Mouse (Mus musculus): ENCODE data around the gene Cep63. TPM values are rescaled to one million over a fixed set of nuclear protein-coding genes. Genes with fewer than 3 reads are reported as not detected.

The Cep63 gene
- polyA plus RNA-seq, 1 experiment from 2014 or later: 45.8 TPM

DNA sequence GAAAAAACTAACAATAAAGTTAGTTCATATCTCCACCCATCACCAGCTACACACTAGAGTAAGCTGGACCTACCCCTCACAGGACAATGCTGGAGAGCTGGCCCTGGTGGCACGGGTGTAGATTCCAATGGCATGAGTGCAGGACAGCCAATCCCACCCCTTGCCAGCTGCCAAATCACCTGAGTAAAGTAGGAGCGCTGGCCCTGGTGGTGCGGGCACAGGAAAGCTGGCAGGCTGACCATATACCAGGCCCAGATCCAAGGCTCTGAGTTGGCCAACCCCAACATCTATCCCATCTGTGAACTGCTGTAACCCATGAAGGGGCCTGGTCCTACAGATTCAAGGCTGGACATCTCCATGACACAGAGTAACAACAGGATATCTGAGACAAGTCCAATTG lies 17.1 kb downstream of the Cep63 start:
- no peaks in the 10 kb centered on the region for H3K27me3 ChIP-seq (ENCODE audit: control insufficient read depth, insufficient read depth, low read length)
- H3K9me3 ChIP-seq (ENCODE audit: control insufficient read depth, low read length): no peaks in the 10 kb centered on the region
- H3K36me3 ChIP-seq (ENCODE audit: control insufficient read depth, insufficient read depth, low read length): no peaks in the 10 kb centered on the region
- H3K9ac ChIP-seq (ENCODE audit: low read length): no peak overlapping the region
- ATAC-seq (ENCODE audit: insufficient number of reproducible peaks, low FRiP score, low TSS enrichment, low read depth): no peak
- no peaks in the 10 kb centered on the region for H3K4me1 ChIP-seq (ENCODE audit: control insufficient read depth, insufficient read depth, low read length)
- H3K4me2 ChIP-seq (ENCODE audit: low read depth, severe bottlenecking): no peak overlapping the region
- H3K27ac ChIP-seq (replicated peaks; ENCODE audit: low read depth, low read length): no peak overlapping the region
- WGBS: 91% methylated on average over 3 of the region's 3 CpGs
- H3K4me3 ChIP-seq (ENCODE audit: low read depth, low read length): no peak overlapping the region
- no peak for DNase-seq (ENCODE audit: low spot score)

DNA sequence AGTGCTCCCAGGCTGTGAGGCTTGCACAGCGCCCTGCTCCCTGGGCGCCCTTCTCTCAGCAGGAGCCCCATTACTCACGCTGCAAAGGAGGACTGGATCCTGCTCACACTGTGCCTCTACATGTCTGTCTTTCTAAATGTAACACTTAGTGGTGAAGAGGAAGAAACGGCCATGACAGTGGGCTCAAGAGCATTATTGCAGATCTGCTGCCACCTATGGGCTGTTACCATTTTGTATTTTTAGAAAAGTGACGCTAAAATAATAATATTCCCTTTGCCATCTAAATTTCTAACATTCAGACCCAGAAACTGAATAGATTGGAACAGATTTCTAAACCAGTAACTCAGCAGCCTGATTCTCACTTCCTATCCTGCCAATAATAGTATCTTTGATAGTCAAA lies 18.9 kb downstream of the Cep63 start:
- H3K27ac ChIP-seq (replicated peaks; ENCODE audit: low read depth, low read length): no peak overlapping the region

DNA sequence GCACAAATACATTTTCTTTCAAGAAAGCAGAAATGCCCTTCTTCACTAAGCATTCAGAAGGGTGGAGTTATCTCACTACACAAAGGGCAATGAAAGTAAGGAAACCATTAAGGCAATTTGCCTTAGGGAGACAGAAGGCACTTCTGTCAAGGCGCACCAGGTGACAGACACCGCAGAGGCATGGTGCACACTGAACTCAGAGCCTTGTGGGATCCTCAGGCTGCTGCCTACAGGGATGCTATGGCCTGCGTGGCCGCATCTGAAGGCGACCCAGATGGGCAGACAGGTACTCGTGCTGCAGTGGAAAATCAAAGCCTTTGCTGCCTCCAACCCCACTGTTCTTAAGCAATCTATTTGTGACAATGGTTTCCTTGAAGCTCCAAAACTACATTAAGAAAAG lies 21.2 kb downstream of the Cep63 start:
- H3K4me3 ChIP-seq (ENCODE audit: low read depth, low read length): no peak overlapping the region
- DNase-seq (ENCODE audit: low spot score) (no peak), ATAC-seq (ENCODE audit: insufficient number of reproducible peaks, low FRiP score, low TSS enrichment, low read depth) (no peak)
- no peak overlapping the region for H3K9ac ChIP-seq (ENCODE audit: low read length)
- H3K4me2 ChIP-seq (ENCODE audit: low read depth, severe bottlenecking): no peak overlapping the region
- 89% methylated on average over 6 of the region's 6 CpGs for WGBS
- H3K4me1 ChIP-seq (ENCODE audit: control insufficient read depth, insufficient read depth, low read length): no peaks in the 10 kb centered on the region
- H3K27ac ChIP-seq (replicated peaks; ENCODE audit: low read depth, low read length): no peak overlapping the region
- no peaks in the 10 kb centered on the region for H3K27me3 ChIP-seq (ENCODE audit: control insufficient read depth, insufficient read depth, low read length)
- no peaks in the 10 kb centered on the region for H3K36me3 ChIP-seq (ENCODE audit: control insufficient read depth, insufficient read depth, low read length)
- no peaks in the 10 kb centered on the region for H3K9me3 ChIP-seq (ENCODE audit: control insufficient read depth, low read length)

More for the DNA sequence above, 18.9 kb downstream of the Cep63 start:
- 62% methylated on average over 5 of the region's 5 CpGs for WGBS
- Histone ChIP-seq H3K4me1 (ENCODE audit: control insufficient read depth, insufficient read depth, low read length) (no peaks in the 10 kb centered on the region), H3K9ac (ENCODE audit: low read length) (no peak overlapping the region), H3K36me3 (ENCODE audit: control insufficient read depth, insufficient read depth, low read length) (no peaks in the 10 kb centered on the region), H3K4me2 (ENCODE audit: low read depth, severe bottlenecking) (no peak overlapping the region), H3K27me3 (ENCODE audit: control insufficient read depth, insufficient read depth, low read length) (no peaks in the 10 kb centered on the region), H3K4me3 (ENCODE audit: low read depth, low read length) (no peak overlapping the region), H3K9me3 (ENCODE audit: control insufficient read depth, low read length) (no peaks in the 10 kb centered on the region)
- no peak for DNase-seq (ENCODE audit: low spot score)
- ATAC-seq (ENCODE audit: insufficient number of reproducible peaks, low FRiP score, low TSS enrichment, low read depth): no peak

DNA sequence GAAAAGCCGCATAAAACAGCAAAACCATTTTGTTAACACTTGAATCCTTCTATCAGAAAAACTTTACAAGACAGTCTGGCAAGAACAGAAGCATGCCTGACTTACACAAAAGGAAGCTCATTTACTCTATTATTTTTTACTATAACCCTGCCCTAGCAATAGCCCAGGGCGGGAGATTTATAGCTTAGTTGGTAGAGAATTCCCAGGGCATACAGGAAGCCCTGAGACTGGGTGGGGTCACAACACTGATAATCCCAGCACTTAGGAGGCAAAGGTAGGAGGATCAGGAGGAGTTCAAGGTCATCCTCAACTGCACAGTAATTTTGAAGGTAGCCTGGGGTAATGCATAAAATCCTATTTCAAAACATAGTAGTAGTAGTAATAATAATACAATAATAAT lies 24.7 kb downstream of the Cep63 start:
- Histone ChIP-seq H3K4me2 (ENCODE audit: low read depth, severe bottlenecking) (no peak overlapping the region), H3K27ac (replicated peaks; ENCODE audit: low read depth, low read length) (no peak overlapping the region), H3K4me3 (ENCODE audit: low read depth, low read length) (no peak overlapping the region), H3K36me3 (ENCODE audit: control insufficient read depth, insufficient read depth, low read length) (no peaks in the 10 kb centered on the region; the same call in 1 of the 2 replicates), H3K9ac (ENCODE audit: low read length) (no peak overlapping the region), H3K4me1 (ENCODE audit: control insufficient read depth, insufficient read depth, low read length) (no peaks in the 10 kb centered on the region), H3K27me3 (ENCODE audit: control insufficient read depth, insufficient read depth, low read length) (no peaks in the 10 kb centered on the region), H3K9me3 (ENCODE audit: control insufficient read depth, low read length) (no peaks in the 10 kb centered on the region)
- DNase-seq (ENCODE audit: low spot score) (no peak), ATAC-seq (ENCODE audit: insufficient number of reproducible peaks, low FRiP score, low TSS enrichment, low read depth) (no peak)
- WGBS: 82% methylated on average over 2 of the region's 2 CpGs

DNA sequence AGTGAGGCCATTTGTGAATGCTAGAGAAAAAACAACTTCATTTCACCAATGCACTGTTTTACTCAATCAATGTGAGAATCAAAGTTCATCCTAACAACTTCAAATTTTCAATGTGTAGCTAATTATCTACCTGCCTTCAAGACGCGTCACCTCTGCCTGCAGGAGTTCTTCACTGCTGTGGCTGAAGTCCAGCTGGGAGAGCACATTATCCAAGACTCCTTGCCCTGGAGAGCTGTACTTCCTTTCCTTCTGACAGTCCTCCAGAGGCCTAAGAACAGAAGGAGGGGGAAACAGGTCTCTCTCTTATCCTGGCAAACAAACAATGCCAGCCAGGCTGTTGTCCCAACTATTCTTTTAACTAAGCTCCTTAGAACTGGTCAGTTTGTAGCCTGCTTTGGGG lies 25.1 kb downstream of the Cep63 start:
- DNase-seq (ENCODE audit: low spot score) (no peak), ATAC-seq (ENCODE audit: insufficient number of reproducible peaks, low FRiP score, low TSS enrichment, low read depth) (no peak)
- no peak overlapping the region for H3K4me3 ChIP-seq (ENCODE audit: low read depth, low read length)
- no peak overlapping the region for H3K27ac ChIP-seq (replicated peaks; ENCODE audit: low read depth, low read length)
- no peaks in the 10 kb centered on the region; the same call in 1 of the 2 replicates for H3K36me3 ChIP-seq (ENCODE audit: control insufficient read depth, insufficient read depth, low read length)
- no peak overlapping the region for H3K4me2 ChIP-seq (ENCODE audit: low read depth, severe bottlenecking)
- no peaks in the 10 kb centered on the region for H3K27me3 ChIP-seq (ENCODE audit: control insufficient read depth, insufficient read depth, low read length)
- 85% methylated on average over 2 of the region's 2 CpGs for WGBS
- H3K9ac ChIP-seq (ENCODE audit: low read length): no peak overlapping the region
- H3K9me3 ChIP-seq (ENCODE audit: control insufficient read depth, low read length): no peaks in the 10 kb centered on the region
- H3K4me1 ChIP-seq (ENCODE audit: control insufficient read depth, insufficient read depth, low read length): no peaks in the 10 kb centered on the region

DNA sequence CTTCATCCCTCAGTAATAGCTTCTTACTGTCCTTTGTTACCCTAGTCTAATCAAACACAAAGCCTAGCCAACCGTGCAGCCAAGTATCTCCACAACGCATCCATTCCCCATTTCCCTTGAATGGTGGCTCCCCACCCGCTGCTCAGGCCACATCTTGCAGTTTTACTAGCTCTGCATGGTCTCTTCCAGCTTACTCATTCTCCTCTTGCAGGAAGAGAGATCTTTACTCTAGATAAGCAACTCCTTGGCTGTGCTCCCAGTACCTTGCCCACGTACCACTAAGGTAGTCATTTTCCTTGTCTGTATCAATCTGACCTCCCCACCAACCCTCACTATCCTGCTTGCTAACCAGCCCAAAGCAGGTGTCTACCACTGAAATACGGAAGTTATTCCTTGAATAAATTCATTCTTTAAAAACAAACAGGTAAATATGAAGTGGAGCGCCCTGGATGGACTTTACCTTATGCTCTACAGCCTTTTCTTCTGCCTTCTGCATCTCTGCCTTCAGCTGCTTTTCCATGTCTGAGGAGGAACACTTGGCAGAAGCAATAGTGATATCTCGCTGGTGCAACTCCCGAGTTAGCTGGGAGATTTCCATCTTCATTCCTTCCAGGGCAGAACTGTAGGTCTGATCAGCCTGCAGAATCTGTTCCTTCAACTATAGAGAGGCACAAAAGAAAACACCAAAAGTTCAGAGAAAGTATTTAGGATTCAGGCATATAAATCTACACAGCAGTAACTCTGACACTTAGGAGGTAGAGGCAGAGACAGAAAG lies 30.5 kb downstream of the Cep63 start:
- no peaks in the 10 kb centered on the region for H3K4me1 ChIP-seq (ENCODE audit: control insufficient read depth, insufficient read depth, low read length)
- H3K9me3 ChIP-seq (ENCODE audit: control insufficient read depth, low read length): no peaks in the 10 kb centered on the region
- DNase-seq (ENCODE audit: low spot score): no peak
- no peak overlapping the region for H3K4me3 ChIP-seq (ENCODE audit: low read depth, low read length)
- no peak overlapping the region for H3K9ac ChIP-seq (ENCODE audit: low read length)
- 91% methylated on average over 8 of the region's 8 CpGs for WGBS
- no peaks in the 10 kb centered on the region for H3K27me3 ChIP-seq (ENCODE audit: control insufficient read depth, insufficient read depth, low read length)
- no peak overlapping the region for H3K27ac ChIP-seq (replicated peaks; ENCODE audit: low read depth, low read length)
- ATAC-seq (ENCODE audit: insufficient number of reproducible peaks, low FRiP score, low TSS enrichment, low read depth): no peak
- peaks cover 2% of the 10 kb centered on the region; the same call in 1 of the 2 replicates for H3K36me3 ChIP-seq (ENCODE audit: control insufficient read depth, insufficient read depth, low read length)
- no peak overlapping the region for H3K4me2 ChIP-seq (ENCODE audit: low read depth, severe bottlenecking)

DNA sequence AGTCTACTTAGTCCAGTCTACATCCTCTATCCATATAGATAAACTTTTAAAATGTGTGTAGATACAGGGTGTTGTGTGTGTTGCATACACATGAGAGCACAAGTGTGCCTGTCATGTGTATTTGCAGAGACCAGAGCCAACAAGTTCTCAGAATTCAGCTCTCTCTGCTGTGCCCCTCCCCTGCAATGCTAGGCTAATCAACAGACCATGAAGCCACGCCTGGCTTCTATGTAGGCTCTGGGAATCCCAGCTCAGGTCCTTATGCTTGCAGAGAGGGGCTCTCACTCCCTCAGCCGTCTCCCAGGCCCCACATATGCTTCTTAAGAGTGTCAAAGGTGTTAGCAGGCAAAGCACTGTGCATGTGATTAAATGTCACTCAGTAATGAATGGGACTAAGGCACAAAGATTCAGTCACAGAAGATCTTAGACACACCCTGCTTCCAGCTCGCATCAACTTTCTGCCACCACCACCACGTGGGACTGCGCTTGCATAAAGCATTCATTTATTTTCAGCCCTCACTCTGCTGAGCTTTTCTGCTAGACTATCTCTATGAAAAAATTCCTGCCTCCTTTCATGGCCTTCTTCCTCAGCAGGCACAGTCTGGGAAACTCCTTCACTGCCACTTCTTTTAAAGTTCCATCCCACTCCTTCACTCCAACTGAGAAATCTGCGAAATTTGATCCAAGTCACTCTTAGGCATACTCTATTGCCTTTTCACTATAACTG lies 31.5 kb downstream of the Cep63 start:
- Histone ChIP-seq H3K27me3 (ENCODE audit: control insufficient read depth, insufficient read depth, low read length) (no peaks in the 10 kb centered on the region), H3K9ac (ENCODE audit: low read length) (no peak overlapping the region), H3K4me1 (ENCODE audit: control insufficient read depth, insufficient read depth, low read length) (no peaks in the 10 kb centered on the region), H3K27ac (replicated peaks; ENCODE audit: low read depth, low read length) (no peak overlapping the region), H3K36me3 (ENCODE audit: control insufficient read depth, insufficient read depth, low read length) (peaks cover 2% of the 10 kb centered on the region; the same call in 1 of the 2 replicates), H3K4me3 (ENCODE audit: low read depth, low read length) (no peak overlapping the region), H3K9me3 (ENCODE audit: control insufficient read depth, low read length) (no peaks in the 10 kb centered on the region), H3K4me2 (ENCODE audit: low read depth, severe bottlenecking) (no peak overlapping the region)
- ATAC-seq (ENCODE audit: insufficient number of reproducible peaks, low FRiP score, low TSS enrichment, low read depth) (no peak), DNase-seq (ENCODE audit: low spot score) (no peak)
- 73% methylated on average over 6 of the region's 6 CpGs for WGBS

DNA sequence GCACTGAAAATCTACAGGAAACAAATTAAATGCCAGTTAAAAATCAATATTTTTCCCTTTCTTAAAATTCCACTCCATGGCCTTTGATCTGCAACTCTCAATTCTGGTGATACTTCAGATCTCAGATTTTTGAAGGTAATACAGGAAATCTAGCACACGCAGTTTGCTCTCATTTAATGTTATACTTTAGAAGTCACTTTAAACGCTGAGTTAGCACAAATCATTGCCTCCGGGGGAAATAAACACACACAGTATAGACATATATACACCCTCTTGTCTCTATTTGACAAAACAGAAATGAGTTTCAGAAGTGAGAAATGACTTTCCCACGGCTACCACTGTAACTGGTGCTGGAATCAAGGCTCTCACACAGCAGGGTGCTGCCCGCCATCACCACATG lies 39.0 kb downstream of the Cep63 start:
- ATAC-seq (ENCODE audit: insufficient number of reproducible peaks, low FRiP score, low TSS enrichment, low read depth) (no peak), DNase-seq (ENCODE audit: low spot score) (no peak)
- Histone ChIP-seq H3K27me3 (ENCODE audit: control insufficient read depth, insufficient read depth, low read length) (no peaks in the 10 kb centered on the region), H3K4me3 (ENCODE audit: low read depth, low read length) (no peak overlapping the region), H3K9ac (ENCODE audit: low read length) (no peak overlapping the region), H3K4me2 (ENCODE audit: low read depth, severe bottlenecking) (no peak overlapping the region), H3K4me1 (ENCODE audit: control insufficient read depth, insufficient read depth, low read length) (no peaks in the 10 kb centered on the region), H3K9me3 (ENCODE audit: control insufficient read depth, low read length) (no peaks in the 10 kb centered on the region), H3K36me3 (ENCODE audit: control insufficient read depth, insufficient read depth, low read length) (peaks cover 2% of the 10 kb centered on the region; the same call in 1 of the 2 replicates), H3K27ac (replicated peaks; ENCODE audit: low read depth, low read length) (no peak overlapping the region)
- 85% methylated on average over 5 of the region's 5 CpGs for WGBS

All from limb, embryonic 11.5 days (tissue).